ENCODE assay signal across 14 mouse cellular contexts in the genomic region with DNA sequence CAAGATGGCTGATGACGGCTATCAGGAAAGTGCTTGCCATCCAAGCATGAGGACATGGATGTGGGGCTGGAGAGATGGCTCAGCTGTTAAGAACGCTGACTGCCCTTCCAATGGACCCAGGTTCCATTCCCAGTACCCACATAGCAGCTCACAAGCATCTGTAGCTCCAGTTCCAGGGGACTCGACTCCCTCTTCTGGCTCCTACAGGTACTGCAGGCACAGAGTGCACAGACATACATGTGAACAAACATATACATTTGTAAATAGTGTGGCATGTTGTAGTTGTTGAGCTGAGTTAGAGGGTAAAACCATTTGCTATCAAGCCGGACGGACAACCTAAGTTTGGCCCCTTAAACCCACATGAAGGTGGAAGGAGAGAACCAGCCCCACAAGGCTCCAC. TPM values are rescaled to one million over a fixed set of nuclear protein-coding genes. Genes with fewer than 3 reads are reported as not detected.
A peak's percentile ranks its signal among the peaks of the same experiment; 100 is the strongest.
DNase-seq lines count a peak whose midpoint lies in the region; ATAC-seq and TF ChIP-seq lines count a peak whose summit lies in the region.
"Had no signal": no experiment of that assay in that cellular context is flagged by ENCODE, and none has a peak within 500 bp of the region (broad histone marks: within the 10 kb centered on the region; RNA-seq: fewer than 3 reads in every experiment).

No protein-coding gene starts in this region.

- no peaks in the 10 kb centered on the region for H3K36me3 ChIP-seq in kidney, postnatal 0 days (ENCODE audit: insufficient read depth, low read length)
- peaks cover 9% of the 10 kb centered on the region for H3K36me3 ChIP-seq in kidney, embryonic 14.5 days (ENCODE audit: control insufficient read depth, insufficient read depth, low read length)
- H3K36me3 ChIP-seq in CH12.LX (replicated peaks in 1 of 2; ENCODE audit: control insufficient read depth in 1 of 2, insufficient read depth in 1 of 2, low read length in 1 of 2) = peaks cover 16 to 28% of the 10 kb centered on the region in 2 experiments
- H3K36me3 ChIP-seq in kidney, embryonic 15.5 days = peaks cover 18% of the 10 kb centered on the region
- H3K36me3 ChIP-seq: midbrain, embryonic 15.5 days had no signal

- no peak overlapping the region for H3K4me3 ChIP-seq in kidney, postnatal 0 days (replicated peaks; ENCODE audit: low read depth, low read length)
- no peak overlapping the region for H3K4me3 ChIP-seq in kidney, embryonic 14.5 days (ENCODE audit: low read length)
- H3K4me3 ChIP-seq in CH12.LX (replicated peaks in 1 of 3; ENCODE audit: low read depth in 2 of 3, low read length in 2 of 3, poor library complexity in 1 of 3) = no peak overlapping the region
- H3K4me3 ChIP-seq in cortical plate, adult 2 months (ENCODE audit: insufficient read depth, low read length) = no peak overlapping the region
- H3K4me3 ChIP-seq in kidney, embryonic 15.5 days (replicated peaks) = no peak overlapping the region
- H3K4me3 ChIP-seq: embryonic facial prominence, embryonic 15.5 days; hindbrain, embryonic 15.5 days; midbrain, embryonic 15.5 days had no signal

- H3K4me1 ChIP-seq in kidney, postnatal 0 days (replicated peaks; ENCODE audit: insufficient read depth, low read length) = peaks cover 17% of the 10 kb centered on the region; the same call in 1 of the 2 replicates
- peaks cover 19% of the 10 kb centered on the region for H3K4me1 ChIP-seq in kidney, embryonic 14.5 days (ENCODE audit: control insufficient read depth, insufficient read depth, low read length)
- H3K4me1 ChIP-seq in CH12.LX (ENCODE audit: control insufficient read depth in 1 of 2, insufficient read depth in 2 of 2) = peaks cover 3% of the 10 kb centered on the region in 2 experiments; a peak in 2 of 4 replicates
- 0 out of 2 replicates have a peak, but pooled peaks cover 2% of the 10 kb centered on the region for H3K4me1 ChIP-seq in cortical plate, adult 2 months (ENCODE audit: control insufficient read depth, insufficient read depth, low read length)
- H3K4me1 ChIP-seq in kidney, embryonic 15.5 days = peaks cover 38% of the 10 kb centered on the region

- peak; percentile 50 for TF ChIP-seq CTCF in kidney, postnatal 0 days (IDR thresholded peaks at IDR 0.05; ENCODE audit: low read depth)
- TF ChIP-seq CTCF in CH12.LX (conservative IDR thresholded peaks at IDR 0.05 in 1 of 2, IDR thresholded peaks at IDR 0.05 in 1 of 2; ENCODE audit: low read depth in 2 of 2, low read length in 2 of 2) = peak; percentile 45 to 55
- peak; percentile 13; the same call in 1 of the 2 replicates for TF ChIP-seq CTCF in cortical plate, adult 2 months (IDR thresholded peaks at IDR 0.05; ENCODE audit: extremely low read depth, insufficient read depth, low read length)

- no peak for TF ChIP-seq EP300 in CH12.LX (IDR thresholded peaks at IDR 0.05; ENCODE audit: low read length)

- dilution Hi-C loops in CH12.LX (cut with MboI; ENCODE audit: extremely low pct_ligation_motif_present, extremely low pct_unique_long_range_greater_than_20kb, low sequenced_read_pairs) = no loop called here

- no peak for DNase-seq in kidney, postnatal 0 days (ENCODE audit: low spot score)
- DNase-seq in A20 (ENCODE audit: low read depth, low spot score) (peak; percentile 37), CH12.LX (ENCODE audit: extremely low read depth) (no peak)
- no peak for DNase-seq in kidney, postnatal 36 days
- DNase-seq: cerebellum, postnatal 36 days; heart, adult 18-20 months; lung, postnatal 10 days had no signal

- no peaks in the 10 kb centered on the region for H3K79me2 ChIP-seq in CH12.LX (replicated peaks; ENCODE audit: control insufficient read depth, extremely low read depth, insufficient read depth, poor library complexity, severe bottlenecking)

- H3K27me3 ChIP-seq in kidney, postnatal 0 days (ENCODE audit: insufficient read depth, low read length) = no peaks in the 10 kb centered on the region
- H3K27me3 ChIP-seq in kidney, embryonic 14.5 days (ENCODE audit: control insufficient read depth, insufficient read depth, low read length) = no peaks in the 10 kb centered on the region
- no peaks in the 10 kb centered on the region for H3K27me3 ChIP-seq in CH12.LX (replicated peaks)
- no peaks in the 10 kb centered on the region for H3K27me3 ChIP-seq in kidney, embryonic 15.5 days

- ATAC-seq in kidney, postnatal 0 days (replicated peaks; ENCODE audit: low FRiP score, low read depth) = no peak
- no peak for ATAC-seq in kidney, embryonic 14.5 days (ENCODE audit: low FRiP score, low TSS enrichment)
- ATAC-seq in kidney, embryonic 15.5 days (replicated peaks; ENCODE audit: low FRiP score) = no peak
- ATAC-seq: midbrain, embryonic 15.5 days had no signal

- 98% methylated on average over 5 of the region's 5 CpGs for WGBS in kidney, postnatal 0 days
- WGBS in kidney, embryonic 14.5 days = 96% methylated on average over 5 of the region's 5 CpGs
- WGBS in kidney, embryonic 15.5 days = 95% methylated on average over 5 of the region's 5 CpGs

- no peak overlapping the region for H3K27ac ChIP-seq in kidney, postnatal 0 days
- no peak overlapping the region for H3K27ac ChIP-seq in kidney, embryonic 14.5 days (ENCODE audit: low read depth, low read length)
- no peak overlapping the region for H3K27ac ChIP-seq in CH12.LX (ENCODE audit: insufficient read depth, low read depth)
- no peak overlapping the region for H3K27ac ChIP-seq in cortical plate, adult 2 months (ENCODE audit: insufficient read depth, low read length)
- no peak overlapping the region for H3K27ac ChIP-seq in kidney, embryonic 15.5 days
- H3K27ac ChIP-seq: embryonic facial prominence, embryonic 15.5 days; hindbrain, embryonic 15.5 days; midbrain, embryonic 15.5 days had no signal

- no peak overlapping the region for H3K9ac ChIP-seq in kidney, postnatal 0 days (ENCODE audit: low read depth, low read length)
- no peak overlapping the region for H3K9ac ChIP-seq in kidney, embryonic 14.5 days (ENCODE audit: low read depth, low read length)
- H3K9ac ChIP-seq in CH12.LX (ENCODE audit: insufficient read depth, low read depth) = no peak overlapping the region
- no peak overlapping the region for H3K9ac ChIP-seq in kidney, embryonic 15.5 days
- H3K9ac ChIP-seq: embryonic facial prominence, embryonic 15.5 days; hindbrain, embryonic 15.5 days; midbrain, embryonic 15.5 days had no signal

- in situ Hi-C loops in CH12.LX (cut with MboI; ENCODE audit: low pct_ligation_motif_present, low pct_unique_long_range_greater_than_20kb, low sequenced_read_pairs) = no loop called here

- H3K9me3 ChIP-seq in kidney, postnatal 0 days (replicated peaks; ENCODE audit: low read length) = no peaks in the 10 kb centered on the region
- 0 out of 2 replicates have a peak, but pooled peaks cover 2% of the 10 kb centered on the region for H3K9me3 ChIP-seq in kidney, embryonic 14.5 days (ENCODE audit: control insufficient read depth, low read length)
- H3K9me3 ChIP-seq in CH12.LX (replicated peaks; ENCODE audit: low read length) = peaks cover 8% of the 10 kb centered on the region
- no peaks in the 10 kb centered on the region for H3K9me3 ChIP-seq in kidney, embryonic 15.5 days (replicated peaks)
- H3K9me3 ChIP-seq: embryonic facial prominence, embryonic 15.5 days; hindbrain, embryonic 15.5 days; midbrain, embryonic 15.5 days had no signal

- TF ChIP-seq RAD21 in CH12.LX (IDR thresholded peaks at IDR 0.05; ENCODE audit: low read depth, low read length) = no peak; the same call in 1 of the 2 replicates

- TF ChIP-seq POLR2A in CH12.LX (IDR thresholded peaks at IDR 0.05; ENCODE audit: low read depth, low read length) = no peak
- TF ChIP-seq POLR2A in cortical plate, adult 2 months (IDR thresholded peaks at IDR 0.05; ENCODE audit: extremely low read depth, insufficient read depth, low read length) = no peak

- H3K4me2 ChIP-seq in kidney, postnatal 0 days (ENCODE audit: low read length) = no peak overlapping the region
- H3K4me2 ChIP-seq in kidney, embryonic 14.5 days (replicated peaks; ENCODE audit: low read depth, low read length) = no peak overlapping the region
- no peak overlapping the region for H3K4me2 ChIP-seq in CH12.LX (ENCODE audit: insufficient read depth, low read depth, poor library complexity, severe bottlenecking)
- H3K4me2 ChIP-seq in kidney, embryonic 15.5 days = no peak overlapping the region
- H3K4me2 ChIP-seq: embryonic facial prominence, embryonic 15.5 days; hindbrain, embryonic 15.5 days; midbrain, embryonic 15.5 days had no signal

RNA-seq across cellular contexts. Expression of gene Gpr4, which starts 2.3 kb away (rescaled TPM):
- polyA plus RNA-seq in kidney, postnatal 0 days (2015; fragmentation: Nextera tagmentation; extraction: Ambion mirVana) = 5.1 and 5.2 TPM in 2 replicates
- 2.4 and 3.4 TPM in 2 replicates for polyA plus RNA-seq in kidney, embryonic 14.5 days (2014; fragmentation: Nextera tagmentation; extraction: Ambion mirVana)
- total RNA-seq in CH12.LX (2012; rRNA removed) (0.04 and 0.08 TPM in 2 replicates), CH12.LX (2014; rRNA removed) (not detected in 2 replicates)
- polyA plus RNA-seq in CH12.LX (2012; ENCODE audit: insufficient read length, low read depth) = 0.14 and 0.31 TPM in 2 replicates
- polyA plus RNA-seq in cortical plate, adult 2 months (2012; rRNA removed) = 6.1 and 6.5 TPM in 2 replicates
- polyA plus RNA-seq in kidney, embryonic 15.5 days (2015; fragmentation: Nextera tagmentation; extraction: Ambion mirVana) = 2.7 and 3.3 TPM in 2 replicates
- total RNA-seq: neutrophil, adult 5-6 weeks had no signal

RNA-seq across cellular contexts. Expression of gene Opa3, which starts 18.1 kb away (rescaled TPM):
- polyA plus RNA-seq in kidney, postnatal 0 days (2015; fragmentation: Nextera tagmentation; extraction: Ambion mirVana) = 30.4 and 30.5 TPM in 2 replicates
- polyA plus RNA-seq in kidney, embryonic 14.5 days (2014; fragmentation: Nextera tagmentation; extraction: Ambion mirVana) = 33.3 and 44.6 TPM in 2 replicates
- total RNA-seq in CH12.LX (2012; rRNA removed) (11.9 and 15.7 TPM in 2 replicates), CH12.LX (2014; rRNA removed) (8.6 and 9.4 TPM in 2 replicates)
- polyA plus RNA-seq in CH12.LX (2012; ENCODE audit: insufficient read length, low read depth) = 20.0 and 21.2 TPM in 2 replicates
- 41.0 and 41.5 TPM in 2 replicates for polyA plus RNA-seq in cortical plate, adult 2 months (2012; rRNA removed)
- polyA plus RNA-seq in kidney, embryonic 15.5 days (2015; fragmentation: Nextera tagmentation; extraction: Ambion mirVana) = 38.8 and 40.5 TPM in 2 replicates

RNA-seq across cellular contexts. Expression of gene Eml2, which starts 33.8 kb away (rescaled TPM):
- polyA plus RNA-seq in kidney, postnatal 0 days (2015; fragmentation: Nextera tagmentation; extraction: Ambion mirVana) = 10.6 and 13.1 TPM in 2 replicates
- polyA plus RNA-seq in kidney, embryonic 14.5 days (2014; fragmentation: Nextera tagmentation; extraction: Ambion mirVana) = 2.8 and 5.7 TPM in 2 replicates
- total RNA-seq in CH12.LX (2012; rRNA removed) (32.4 and 52.4 TPM in 2 replicates), CH12.LX (2014; rRNA removed) (12.3 and 15.6 TPM in 2 replicates)
- 29.1 and 30.8 TPM in 2 replicates for polyA plus RNA-seq in CH12.LX (2012; ENCODE audit: insufficient read length, low read depth)
- polyA plus RNA-seq in cortical plate, adult 2 months (2012; rRNA removed) = 156 and 157 TPM in 2 replicates
- 9.5 and 16.8 TPM in 2 replicates for polyA plus RNA-seq in kidney, embryonic 15.5 days (2015; fragmentation: Nextera tagmentation; extraction: Ambion mirVana)

RNA-seq across cellular contexts. Expression of gene Gipr, which starts 44.1 kb away (rescaled TPM):
- 0.08 and 0.09 TPM in 2 replicates for polyA plus RNA-seq in kidney, postnatal 0 days (2015; fragmentation: Nextera tagmentation; extraction: Ambion mirVana)
- polyA plus RNA-seq in kidney, embryonic 14.5 days (2014; fragmentation: Nextera tagmentation; extraction: Ambion mirVana) = 0.31 and 0.45 TPM in 2 replicates
- total RNA-seq in CH12.LX (2012; rRNA removed) (0.04 TPM in 1 of 2 replicates, not detected in the other), CH12.LX (2014; rRNA removed) (not detected in 2 replicates)
- polyA plus RNA-seq in CH12.LX (2012; ENCODE audit: insufficient read length, low read depth) = 0.11 and 0.12 TPM in 2 replicates
- polyA plus RNA-seq in cortical plate, adult 2 months (2012; rRNA removed) = 3.3 and 3.9 TPM in 2 replicates
- polyA plus RNA-seq in kidney, embryonic 15.5 days (2015; fragmentation: Nextera tagmentation; extraction: Ambion mirVana) = 0.76 and 1.0 TPM in 2 replicates
- total RNA-seq: neutrophil, adult 5-6 weeks had no signal
